Mouse (Mus musculus) kidney, adult 18-20 months (tissue): ENCODE measurements around the gene Swi5.

Experiments
- DNase-seq: peaks from one replicate; pipeline ENCODE4 v3.0.0; 2021

Swi5 gene

DNA sequence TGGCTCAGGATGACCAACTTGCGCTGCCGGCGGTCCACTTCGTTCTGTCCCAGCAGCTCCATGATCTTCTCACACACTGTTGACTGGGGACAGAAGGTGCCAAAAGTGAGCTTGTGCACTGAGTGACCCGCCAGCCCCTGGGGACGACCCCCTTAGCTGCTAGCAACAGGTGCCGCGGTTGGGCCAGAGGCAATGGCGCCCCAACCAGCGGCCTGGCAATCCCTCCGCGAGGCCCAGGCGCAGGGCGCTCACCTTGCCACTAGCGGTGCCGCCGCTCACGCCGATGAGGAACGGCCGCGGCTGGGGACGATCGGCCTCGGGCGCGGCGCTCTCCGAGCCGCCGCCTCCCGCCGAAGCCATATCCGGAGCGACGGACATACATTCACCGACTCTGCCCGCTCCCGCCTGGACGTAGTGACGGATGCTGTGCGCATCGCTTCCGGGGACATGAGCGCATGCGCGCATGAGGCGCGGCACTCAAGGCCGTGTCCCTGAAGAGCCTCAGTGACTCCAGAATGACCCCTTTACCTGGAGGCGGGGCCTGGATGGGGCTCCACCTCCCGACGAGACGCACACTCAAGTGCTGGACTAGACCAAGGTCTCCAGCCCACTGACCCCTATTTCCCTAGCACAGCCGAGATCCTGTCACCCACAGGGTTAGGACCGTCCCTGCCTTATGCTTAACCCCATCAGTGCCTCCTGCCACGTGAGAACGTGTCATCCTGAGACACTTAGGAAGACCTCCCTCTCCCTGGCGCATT is 28.0 kb downstream of the Swi5 start, which contains the start of gene Uck1:
Gene Uck1, minus strand, starts transcription at position 503 of the 761 bp plus-strand sequence.
- DNase-seq, result peak; percentile 92

DNA sequence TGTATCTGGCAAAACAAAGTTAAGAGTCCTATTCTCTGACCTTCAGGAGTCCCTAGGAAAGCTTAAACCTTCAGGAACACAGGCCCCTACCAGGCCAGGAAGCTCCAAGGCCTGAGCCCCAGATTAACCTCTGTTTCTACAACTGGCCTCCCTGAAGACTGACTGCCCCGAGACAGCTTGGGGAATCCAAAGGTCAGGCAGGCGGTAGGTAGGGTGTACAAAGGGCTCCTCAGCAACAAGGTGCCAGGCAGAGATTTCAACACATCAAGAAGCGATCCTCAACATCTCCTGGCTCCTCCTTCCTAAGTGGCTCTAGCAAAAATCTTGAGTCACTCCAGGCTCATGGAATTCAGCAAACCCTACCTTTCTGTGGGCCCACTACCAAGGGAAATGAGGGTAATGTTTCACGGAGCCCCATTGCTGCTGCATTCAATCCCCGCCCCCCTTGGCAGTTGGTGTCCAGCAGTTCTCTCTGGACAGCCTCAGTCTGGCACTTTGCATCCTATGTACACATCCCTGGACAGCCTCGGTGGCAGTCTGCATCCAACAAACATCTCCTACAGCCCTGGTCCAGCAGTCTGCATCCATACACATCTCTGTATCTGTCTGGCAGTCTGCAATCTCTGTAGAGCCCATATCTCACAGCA is 28.9 kb downstream of the Swi5 start:
- peak; percentile 55 for DNase-seq

DNA sequence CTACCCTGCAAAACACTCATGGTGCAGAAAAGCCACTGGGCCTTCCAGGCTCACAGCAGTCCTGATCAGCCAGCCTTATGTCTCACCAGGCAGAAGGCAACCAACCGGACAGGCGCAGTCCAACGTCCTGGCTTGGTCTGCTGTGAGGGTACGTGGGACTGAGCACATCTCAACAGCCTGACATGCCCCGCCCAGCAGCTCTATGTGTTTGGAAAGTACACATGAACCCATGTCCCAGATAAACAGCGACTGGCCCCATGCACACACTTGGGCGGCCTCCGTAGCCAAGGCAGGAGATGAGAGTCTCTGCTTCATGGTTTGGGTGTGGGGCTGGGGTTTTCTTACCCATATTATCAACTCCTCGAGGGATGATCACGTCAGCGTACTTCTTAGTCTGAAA is 31.6 kb downstream of the Swi5 start:
- DNase-seq, result no peak

DNA sequence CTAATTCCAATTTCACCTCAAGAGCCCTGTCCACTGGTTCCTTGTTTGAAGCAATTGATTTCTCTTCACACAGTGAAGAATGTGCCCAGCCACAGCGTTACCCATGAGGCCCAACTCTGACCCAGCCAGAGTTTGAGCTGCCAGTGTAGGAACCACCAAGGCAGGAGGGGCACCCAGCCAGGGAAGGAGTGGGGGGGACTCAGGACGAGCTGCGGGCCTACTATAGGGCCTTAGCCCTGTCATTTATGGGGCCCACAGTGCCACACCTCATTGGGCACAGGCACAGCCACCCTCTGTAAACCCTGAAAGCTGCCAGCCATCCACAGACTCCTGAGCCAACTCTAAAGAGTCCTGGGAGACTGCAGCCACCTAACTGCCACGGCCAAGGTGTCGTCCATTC is 33.3 kb downstream of the Swi5 start:
- DNase-seq, result no peak

DNA sequence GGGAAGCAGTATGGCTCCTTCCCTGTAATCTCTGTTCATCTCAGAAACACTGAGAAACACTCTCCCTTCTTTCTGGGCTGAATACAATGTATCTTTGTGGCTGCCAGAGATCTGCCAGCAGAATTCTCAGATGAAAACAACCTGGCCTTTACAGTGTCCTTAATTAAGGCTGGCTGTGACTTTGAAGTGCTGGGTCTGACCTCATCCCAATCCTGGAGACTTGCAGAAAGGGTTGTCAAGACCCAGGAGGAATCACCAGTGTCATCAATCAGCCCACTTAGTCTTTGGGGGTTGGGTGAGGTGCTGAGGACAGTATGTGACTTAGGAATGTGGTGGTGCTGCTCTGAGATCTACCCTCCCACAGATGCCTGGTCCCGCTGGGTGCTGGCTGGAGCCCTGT is 34.5 kb downstream of the Swi5 start:
- no peak for DNase-seq

DNA sequence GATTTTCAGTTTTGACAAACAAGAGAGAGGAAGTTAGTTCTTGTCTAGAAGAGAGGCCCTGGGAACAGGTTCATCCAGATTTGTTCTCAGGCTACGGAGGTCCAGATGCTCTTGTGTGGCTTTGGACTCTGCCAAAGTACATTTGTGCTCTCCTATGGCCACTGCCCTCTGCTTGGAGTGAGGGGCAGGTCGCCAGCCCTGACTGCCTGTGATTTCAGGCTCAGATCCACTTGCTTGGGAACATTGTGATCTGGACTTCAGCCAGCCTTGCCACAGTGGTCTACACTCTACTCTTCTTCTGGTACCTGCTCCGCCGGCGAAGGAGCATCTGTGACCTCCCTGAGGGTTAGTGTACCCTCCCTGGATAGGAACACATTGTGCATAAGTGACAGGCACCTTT is 35.2 kb downstream of the Swi5 start:
- DNase-seq, result no peak

DNA sequence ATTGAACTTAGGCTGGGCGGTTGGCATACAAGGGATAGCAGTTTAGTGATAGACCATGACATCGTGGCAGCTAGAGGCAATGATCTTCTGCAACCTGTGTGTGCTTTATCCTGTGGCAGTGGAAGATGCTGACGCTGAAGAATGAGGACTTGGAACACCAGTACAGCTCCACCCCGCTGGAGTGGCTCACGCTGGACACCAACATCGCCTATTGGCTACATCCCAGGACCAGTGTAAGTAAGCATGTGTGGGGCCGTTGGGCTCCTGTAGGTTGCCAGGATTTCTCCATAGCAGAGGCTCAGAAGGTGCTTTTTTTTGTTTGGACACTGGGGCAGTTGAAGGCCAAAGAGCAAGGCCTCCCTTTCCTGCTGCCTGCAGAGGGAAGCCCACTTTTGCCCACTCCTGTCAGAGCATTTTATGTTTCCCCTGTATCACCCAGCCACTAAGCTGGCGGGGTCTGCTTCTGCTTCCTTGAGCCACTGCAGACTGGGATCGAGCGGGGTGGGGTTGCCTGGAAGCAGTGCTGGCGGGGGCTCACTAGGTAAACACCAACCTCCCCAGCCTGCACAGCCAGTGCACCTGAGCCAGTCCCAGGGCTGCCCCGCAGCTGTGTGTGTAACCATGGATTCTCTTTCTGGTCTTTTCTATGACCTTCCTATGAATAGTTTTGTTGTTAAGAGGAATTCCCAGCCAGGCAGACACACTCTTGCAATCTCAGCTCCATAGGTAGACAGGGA is 35.9 kb downstream of the Swi5 start:
- no peak for DNase-seq

DNA sequence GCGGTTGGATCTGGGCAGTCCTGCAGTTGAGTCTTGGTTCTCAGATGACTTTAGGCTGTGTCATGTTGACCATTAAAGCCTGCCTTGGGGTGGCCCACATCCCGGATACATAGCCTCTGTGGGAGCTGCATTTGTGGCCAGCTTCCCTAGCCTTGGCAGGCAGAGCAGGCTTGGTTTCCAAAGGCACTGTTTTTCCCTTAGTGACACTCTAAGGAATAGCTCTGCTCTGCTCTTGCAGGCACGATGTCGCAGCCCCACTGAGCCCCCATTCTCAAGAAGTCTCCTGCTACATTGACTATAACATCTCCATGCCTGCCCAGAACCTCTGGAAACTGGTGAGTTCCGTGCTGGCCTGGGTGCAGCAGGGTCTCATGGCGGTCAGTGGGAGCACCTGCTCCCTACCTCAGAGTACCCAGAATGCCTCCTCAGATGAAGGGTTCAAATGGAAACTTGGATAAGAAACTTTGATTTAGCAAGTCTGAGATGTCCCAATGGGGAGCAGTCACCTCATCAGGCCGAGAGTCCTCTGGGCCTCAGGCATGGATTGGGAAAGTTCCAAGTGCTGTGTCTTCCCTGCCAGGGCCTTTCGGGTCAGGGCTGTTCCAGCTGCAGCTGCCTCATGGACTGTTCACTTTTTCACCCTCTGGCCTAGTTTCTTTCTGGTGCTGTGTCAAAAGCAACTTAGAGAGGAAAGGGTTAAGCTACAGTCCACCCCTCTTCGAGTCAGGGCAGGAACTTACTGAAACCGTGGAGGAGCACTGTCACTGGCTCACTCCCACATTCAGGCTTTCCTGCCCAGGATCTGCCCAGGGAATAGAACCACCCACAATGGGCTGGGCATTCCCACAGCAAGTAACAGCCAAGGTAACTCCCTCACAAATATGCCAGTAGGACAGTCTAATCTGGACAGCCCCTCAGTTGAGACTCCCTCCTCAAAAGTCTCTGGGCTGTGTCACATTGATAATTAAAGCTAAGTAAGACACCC is 39.2 kb downstream of the Swi5 start:
- DNase-seq, result peak; percentile 41

DNA sequence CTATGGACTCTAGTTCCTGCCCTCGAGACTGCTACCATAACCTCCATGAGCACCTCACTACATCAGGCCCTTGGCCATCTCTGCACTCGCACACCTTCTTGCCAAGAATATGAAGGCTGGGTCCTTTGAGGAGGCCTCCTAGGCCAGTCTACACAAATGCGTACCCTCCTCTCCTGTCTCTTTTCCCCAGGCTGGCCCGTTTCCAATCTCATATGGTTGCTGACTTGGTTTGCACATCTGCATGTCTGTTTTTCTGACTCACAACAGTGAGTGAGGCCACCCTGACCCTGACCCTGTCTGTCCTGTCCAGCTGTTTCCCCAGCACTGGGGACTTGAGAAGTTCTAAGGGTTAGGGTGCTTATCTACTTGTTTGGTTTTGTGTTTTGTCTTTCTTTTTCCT is 41.1 kb downstream of the Swi5 start:
- DNase-seq, result no peak

DNA sequence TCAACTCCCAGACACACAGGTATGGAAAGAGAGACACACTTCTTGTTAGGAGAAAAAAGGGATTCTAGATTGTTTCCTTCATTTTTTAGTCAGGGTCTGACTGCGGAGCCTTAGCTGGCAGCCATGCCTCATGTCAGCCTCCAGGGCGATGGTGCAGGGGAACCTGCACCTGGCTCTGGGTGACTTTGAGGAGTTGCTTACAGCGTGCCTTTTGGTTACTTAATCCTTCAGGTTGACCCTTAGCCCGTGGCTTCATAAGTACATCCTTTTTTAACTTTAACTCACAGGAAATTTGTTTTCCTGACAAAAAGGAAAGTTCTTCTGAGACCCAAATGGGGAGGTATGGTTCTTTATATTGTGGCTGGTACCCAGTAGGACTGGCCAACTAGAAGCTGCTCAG is 44.9 kb downstream of the Swi5 start:
- no peak for DNase-seq

DNA sequence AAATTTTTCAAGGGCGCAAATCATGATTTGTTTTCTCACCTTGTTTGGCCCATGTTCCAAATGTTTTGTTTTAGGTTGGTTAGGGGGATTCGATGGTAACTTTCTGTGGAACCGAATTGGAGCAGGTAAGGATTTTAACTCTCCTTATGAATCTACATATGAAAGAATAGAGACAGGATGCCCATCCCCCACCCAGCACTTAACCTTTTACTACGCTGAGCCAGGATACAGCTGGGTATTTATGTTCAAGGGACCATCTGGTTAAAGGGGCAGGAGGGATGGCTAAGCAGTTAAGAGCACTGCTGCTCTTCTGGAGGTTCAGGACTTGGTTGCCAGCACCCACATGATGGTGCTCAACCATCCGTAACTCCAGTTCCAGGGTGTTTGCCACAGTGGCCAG is 47.3 kb downstream of the Swi5 start:
- DNase-seq, result no peak

DNA sequence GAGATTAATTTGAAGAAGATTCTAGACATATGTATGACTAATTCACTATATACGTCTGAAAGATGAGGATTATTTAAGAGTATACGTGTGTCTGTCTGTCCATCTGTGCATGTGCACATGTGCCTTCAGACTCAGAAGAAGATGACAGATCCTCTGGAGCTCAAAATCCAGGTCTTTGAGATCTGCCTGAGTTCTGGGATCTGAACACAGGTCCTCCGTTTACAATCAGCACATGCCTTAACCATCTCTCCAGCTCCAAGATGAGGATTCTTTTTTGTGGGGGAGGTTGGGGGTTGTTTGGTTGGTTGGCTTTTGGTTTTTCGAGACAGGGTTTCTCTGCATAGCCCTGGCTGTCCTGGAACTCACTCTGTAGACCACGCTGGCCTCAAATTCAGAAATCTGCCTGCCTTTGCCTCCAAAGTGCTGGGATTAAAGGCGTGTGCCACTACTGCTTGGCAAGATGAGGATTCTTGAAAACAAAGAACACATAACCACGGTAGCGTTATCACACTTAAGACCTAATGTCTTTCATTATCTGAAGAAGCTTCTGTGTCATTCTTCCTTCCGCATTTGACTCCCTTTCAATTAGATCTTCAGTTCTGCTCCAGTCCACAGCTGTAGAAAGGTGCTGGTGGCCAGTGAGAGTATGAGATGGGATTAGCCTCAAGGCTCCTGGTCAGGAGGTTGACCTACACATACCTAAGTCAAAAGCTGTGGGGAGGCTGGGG is 49.0 kb downstream of the Swi5 start:
- DNase-seq, result no peak

DNA sequence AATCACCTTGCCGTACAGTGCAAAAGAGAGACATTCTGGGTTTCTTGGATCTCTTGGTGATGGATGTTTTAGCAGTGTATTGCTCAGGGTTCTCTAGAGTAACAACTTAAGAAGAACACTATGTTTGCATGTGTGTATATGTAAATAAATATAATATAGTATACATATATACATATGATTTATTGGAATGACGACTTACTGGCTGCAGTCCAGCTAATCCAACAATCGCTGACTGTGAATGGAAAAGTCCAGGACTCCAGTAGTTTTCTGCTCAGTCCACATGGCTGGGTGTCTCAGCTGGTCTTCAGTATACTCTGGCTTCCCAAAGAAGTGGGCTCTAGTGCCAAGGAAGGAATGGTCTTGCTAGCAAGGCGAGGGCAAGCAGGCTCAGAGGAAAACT is 50.3 kb downstream of the Swi5 start:
- DNase-seq, result no peak

DNA sequence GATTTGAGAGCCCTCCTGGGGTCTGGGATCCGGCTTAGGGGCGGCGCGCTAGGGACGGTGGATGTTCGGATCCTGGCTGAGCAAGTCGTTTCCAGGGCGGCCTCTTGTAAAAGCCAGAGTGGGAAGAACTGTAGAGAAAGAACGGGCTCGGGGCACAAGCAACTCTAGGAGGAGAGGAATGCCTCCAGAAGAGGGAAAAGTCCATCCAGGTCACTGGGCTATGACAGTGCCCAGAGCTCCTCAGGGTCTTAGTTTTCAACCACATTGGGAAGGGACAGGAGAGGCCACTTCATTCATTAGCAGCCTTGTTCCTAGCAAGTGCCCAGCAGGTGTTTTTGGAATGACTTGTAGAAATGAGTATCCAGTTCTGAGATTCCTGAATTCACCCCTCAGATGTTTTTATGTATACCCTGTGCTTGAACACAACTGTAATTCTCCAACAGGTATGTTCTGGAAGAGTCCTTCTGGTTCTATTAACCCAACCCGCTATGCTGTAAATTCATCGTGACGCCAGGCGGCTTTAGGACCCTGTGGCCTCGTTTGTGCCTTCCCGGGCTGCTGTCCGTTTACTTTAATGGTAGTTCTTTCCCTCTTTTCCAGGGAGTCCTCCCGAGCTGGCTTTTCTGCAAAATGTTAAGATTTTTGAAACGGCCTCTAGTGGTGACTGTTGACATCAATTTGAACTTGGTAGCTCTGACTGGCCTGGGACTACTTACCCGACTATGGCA is 51.0 kb downstream of the Swi5 start:
- DNase-seq, result peak; percentile 62

DNA sequence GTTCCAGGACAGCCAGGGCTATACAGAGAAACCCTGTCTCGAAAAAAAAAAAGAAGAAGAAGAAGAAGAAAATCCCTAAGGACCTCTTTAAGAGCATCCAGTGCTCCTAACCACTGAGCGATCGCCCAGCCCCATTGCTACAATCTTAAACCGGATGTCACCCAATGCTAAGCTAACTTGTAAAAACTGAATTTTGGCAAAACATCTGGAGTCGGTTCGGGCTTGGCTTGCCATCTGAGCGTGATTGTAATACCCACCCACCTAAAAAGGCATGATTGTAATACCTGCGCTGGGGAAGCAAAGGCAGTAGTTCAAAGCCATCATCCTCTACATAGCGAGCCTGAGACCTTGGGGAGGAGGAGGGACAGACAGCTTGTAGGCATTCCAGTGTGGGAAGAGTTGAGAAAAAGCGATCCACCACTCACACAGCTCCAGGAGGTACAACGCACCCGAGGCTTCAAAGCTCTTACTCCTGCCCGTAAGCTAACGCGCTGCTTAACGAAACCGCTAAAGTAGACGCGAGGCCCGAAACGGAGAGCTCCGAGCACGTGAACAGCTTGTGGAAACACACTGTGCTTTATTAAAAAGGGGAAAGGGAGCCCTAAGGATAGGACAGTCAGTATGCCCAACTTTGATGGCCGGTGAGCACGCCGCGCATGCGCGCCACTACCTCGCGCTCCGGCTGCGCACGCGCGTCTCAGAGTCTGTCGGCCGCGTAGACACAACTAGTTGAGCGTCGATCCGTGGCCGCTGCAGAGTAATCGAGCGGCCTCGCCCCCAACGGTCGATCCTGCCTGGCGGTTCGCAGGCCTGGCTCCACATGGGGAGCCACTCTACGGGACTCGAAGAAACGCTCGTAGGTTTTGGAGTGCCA is 51.8 kb downstream of the Swi5 start, which contains the start of gene Pomt1:
Gene Pomt1, plus strand, starts transcription at position 705 of the 874 bp plus-strand sequence.
- peak; percentile 91 for DNase-seq

DNA sequence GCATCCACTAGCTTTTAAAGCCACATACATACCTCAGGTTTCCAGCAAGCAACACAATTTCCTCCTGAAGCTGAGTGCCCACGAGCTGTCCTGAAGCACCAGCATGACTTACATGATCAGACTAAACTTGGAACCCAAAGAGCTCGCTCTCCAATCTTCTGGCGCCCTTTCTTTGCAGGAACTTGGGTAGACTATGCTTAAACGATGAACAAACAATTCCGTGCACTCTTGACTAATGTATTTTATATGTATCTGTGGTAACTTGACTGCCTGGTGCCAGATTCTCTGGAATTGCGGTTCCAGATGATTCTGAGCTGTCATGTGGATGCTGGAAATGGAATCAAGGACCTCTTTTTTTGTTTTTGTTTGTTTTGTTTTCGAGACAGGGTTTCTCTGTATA is 52.4 kb downstream of the Swi5 start:
- DNase-seq, result no peak
